Mouse (Mus musculus) olfactory bulb, adult 2 months (tissue): Measurements from ENCODE around the gene 4930556J24Rik.

Source experiments
- CTCF ChIP-seq: fragments of 200-500 bp; IDR thresholded peaks from 2 replicates; pipeline ENCODE4 v1.5.1; 2012; ENCODE audit warnings: low read depth, mild to moderate bottlenecking, low read length, moderate library complexity; ENCODE audit not compliant: insufficient read depth
- POLR2A ChIP-seq: fragments of 200-500 bp; IDR thresholded peaks from 2 replicates; pipeline ENCODE4 v1.6.1; 2012; ENCODE audit warnings: mild to moderate bottlenecking, low read depth, low read length, moderate library complexity; ENCODE audit not compliant: insufficient read depth

DNA sequence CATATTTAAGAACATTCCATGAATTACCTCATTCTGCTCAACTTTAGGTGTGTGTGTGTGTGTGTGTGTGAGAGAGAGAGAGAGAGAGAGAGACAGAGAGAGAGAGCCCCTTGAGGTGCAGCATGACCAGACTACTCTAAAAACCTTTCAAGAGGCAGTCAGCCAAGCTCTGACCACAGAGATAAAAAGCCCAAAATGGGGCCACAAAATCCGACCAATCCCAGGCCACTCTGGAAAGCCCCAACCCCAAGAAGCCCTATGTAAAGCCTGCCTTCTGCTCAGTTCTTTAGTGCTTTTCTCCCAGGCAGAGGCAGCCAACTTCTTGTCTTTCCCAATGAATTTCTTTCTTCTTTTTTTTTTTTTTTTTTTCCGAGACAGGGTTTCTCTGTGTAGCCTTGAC, 15.7 kb downstream of the 4930556J24Rik start:
- TF ChIP-seq CTCF = no peak
- no peak for TF ChIP-seq POLR2A
